Mouse (Mus musculus) megakaryocyte, embryonic 14.5 days (primary cell): ENCODE measurements around the gene Reep3.

Experiments
- FLI1 ChIP-seq: IDR thresholded peaks from 2 replicates; pipeline ENCODE4 v1.6.1; 2012; ENCODE audit warnings: low read length, inconsistent platforms, mixed read lengths
- GATA1 ChIP-seq: IDR thresholded peaks from 3 replicates; pipeline ENCODE4 v1.6.1; 2012; ENCODE audit warnings: mixed read lengths, low read length, inconsistent platforms, borderline replicate concordance

- TF ChIP-seq GATA1 (no peak), FLI1 (no peak)
These were observed 82.0 kb downstream of the Reep3 start for GRCm38 (mm10) chr10:67014746-67015145.
